Mouse (Mus musculus) lung, postnatal 14 days (tissue): ENCODE results near the gene Ttc7b.

Experiments
- DNase-seq: peaks from one replicate; pipeline ENCODE4 v3.0.0; 2021

Gene Ttc7b

GRCm38 (mm10) chr12:100486232-100486631, 34.4 kb downstream of the Ttc7b start:
- DNase-seq = no peak

- no peak for DNase-seq
Observed at GRCm38 (mm10) chr12:100483054-100483453, 37.6 kb downstream of the Ttc7b start.

GRCm38 (mm10) chr12:100482255-100482654, 38.4 kb downstream of the Ttc7b start:
- no peak for DNase-seq

- DNase-seq = no peak
Observed at GRCm38 (mm10) chr12:100481443-100482026, 39.1 kb downstream of the Ttc7b start.

- no peak for DNase-seq
Observed at GRCm38 (mm10) chr12:100480642-100481442, 39.8 kb downstream of the Ttc7b start.

GRCm38 (mm10) chr12:100479892-100480621, 40.6 kb downstream of the Ttc7b start:
- peak; percentile 77 for DNase-seq

GRCm38 (mm10) chr12:100479270-100479869, 41.3 kb downstream of the Ttc7b start:
- DNase-seq = no peak

GRCm38 (mm10) chr12:100478615-100479014, 42.0 kb downstream of the Ttc7b start:
- no peak for DNase-seq

GRCm38 (mm10) chr12:100478151-100478550, 42.5 kb downstream of the Ttc7b start:
- DNase-seq = no peak

- DNase-seq = no peak
Observed at GRCm38 (mm10) chr12:100477474-100477873, 43.2 kb downstream of the Ttc7b start.

- DNase-seq = no peak
Observed at GRCm38 (mm10) chr12:100476351-100476750, 44.3 kb downstream of the Ttc7b start.

GRCm38 (mm10) chr12:100475489-100475888, 45.1 kb downstream of the Ttc7b start:
- DNase-seq = no peak

GRCm38 (mm10) chr12:100474661-100475321, 45.8 kb downstream of the Ttc7b start:
- DNase-seq = no peak

- DNase-seq = no peak
Observed at GRCm38 (mm10) chr12:100470295-100470694, 50.3 kb downstream of the Ttc7b start.

GRCm38 (mm10) chr12:100469503-100470293, 50.9 kb downstream of the Ttc7b start:
- no peak for DNase-seq

- DNase-seq = no peak
Observed at GRCm38 (mm10) chr12:100465101-100465715, 55.4 kb downstream of the Ttc7b start.

GRCm38 (mm10) chr12:100457701-100458100, 62.9 kb downstream of the Ttc7b start:
- DNase-seq = no peak

GRCm38 (mm10) chr12:100456257-100456975, 64.2 kb downstream of the Ttc7b start:
- DNase-seq = no peak

GRCm38 (mm10) chr12:100455453-100455852, 65.2 kb downstream of the Ttc7b start:
- DNase-seq = no peak

- no peak for DNase-seq
Observed at GRCm38 (mm10) chr12:100447701-100448277, 72.8 kb downstream of the Ttc7b start.
